Mouse (Mus musculus) brain, embryonic 14.5 days (tissue): Measurements from ENCODE around the gene Iqcb1.

Source experiments
- CTCF ChIP-seq: fragments of 200-500 bp; IDR thresholded peaks from 2 replicates; pipeline ENCODE4 v1.5.1; 2012; ENCODE audit warnings: inconsistent platforms, mild to moderate bottlenecking, moderate library complexity, borderline replicate concordance; ENCODE audit not compliant: insufficient read depth, insufficient read length; ENCODE audit errors: extremely low read depth
- POLR2A ChIP-seq: fragments of 200-500 bp; IDR thresholded peaks from 2 replicates; pipeline ENCODE4 v1.6.1; 2012; ENCODE audit warnings: mild to moderate bottlenecking, inconsistent platforms, borderline replicate concordance; ENCODE audit not compliant: poor library complexity, insufficient read depth, insufficient read length, severe bottlenecking; ENCODE audit errors: extremely low read depth

- TF ChIP-seq POLR2A (no peak), CTCF (no peak)
Observed at GRCm38 (mm10) chr16:36921067-36921613, 93.0 kb downstream of the Iqcb1 start.
